Mouse (Mus musculus): ENCODE data around the gene Itgb4.

DNA sequence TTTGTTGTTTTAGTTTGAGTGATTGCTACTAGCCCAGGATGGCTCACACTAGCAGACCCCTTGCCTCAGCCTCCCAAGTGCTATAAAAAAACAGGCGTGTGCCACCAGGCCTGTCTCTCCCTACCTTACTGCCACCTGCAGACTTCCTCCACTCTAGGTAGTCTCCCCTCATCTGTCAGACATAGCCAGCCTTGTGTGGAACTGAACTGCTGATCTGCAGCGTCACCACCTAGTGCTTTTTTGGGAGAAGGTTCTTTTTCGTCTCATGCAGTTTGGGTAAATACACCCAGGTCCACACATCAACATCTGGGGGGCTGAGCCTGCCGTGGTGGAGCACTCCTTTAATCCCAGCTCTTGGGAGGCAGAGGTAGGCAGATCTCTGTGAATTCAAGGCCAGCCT is 22.5 kb downstream of the Itgb4 start:
- TF ChIP-seq CTCF (IDR thresholded peaks at IDR 0.05; ENCODE audit: low read depth, low read length): no peak
- no peak for TF ChIP-seq POLR2A (IDR thresholded peaks at IDR 0.05; ENCODE audit: borderline replicate concordance, low read depth, low read length)
